Mouse (Mus musculus) embryonic fibroblast, embryonic 13.5 days (primary cell): Measurements from ENCODE around the gene Mill2.

Source experiments
- CTCF ChIP-seq: IDR thresholded peaks from 2 replicates; pipeline ENCODE4 v1.5.1; 2011; ENCODE audit warnings: mild to moderate bottlenecking, control low read depth, low read length, moderate library complexity, borderline replicate concordance; ENCODE audit not compliant: insufficient read depth
- POLR2A ChIP-seq: IDR thresholded peaks from 2 replicates; pipeline ENCODE4 v1.6.1; 2011; ENCODE audit warnings: low read depth, mild to moderate bottlenecking, control low read depth, low read length, moderate library complexity

DNA sequence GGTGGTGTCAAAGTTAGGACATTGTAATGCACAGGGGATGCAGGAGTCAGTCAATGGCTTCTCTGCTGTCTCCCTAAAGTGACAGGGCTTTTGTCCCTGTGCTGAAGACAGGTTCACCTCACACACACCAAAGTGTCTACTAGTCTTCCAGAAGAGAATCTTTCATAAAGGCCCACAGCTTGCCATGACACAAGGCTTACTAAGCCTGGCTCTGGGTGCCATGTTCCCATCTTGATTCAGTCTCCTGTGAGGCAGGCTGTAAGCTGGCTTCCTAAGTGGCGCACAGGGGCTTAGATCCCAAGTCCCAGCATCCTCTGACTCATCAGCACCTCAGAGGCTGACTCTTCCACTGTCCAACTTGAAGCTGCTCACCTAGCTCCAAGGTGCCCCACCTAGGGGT lies 47.2 kb downstream of the Mill2 start:
- TF ChIP-seq CTCF, result no peak
- TF ChIP-seq POLR2A, result no peak
